Mouse (Mus musculus): ENCODE measurements around the gene Mum1. TPM values are rescaled to one million over a fixed set of nuclear protein-coding genes. Genes with fewer than 3 reads are reported as not detected.

Gene Mum1
- polyA plus RNA-seq, 1 experiment from 2014 or later, result 34.0 TPM

DNA sequence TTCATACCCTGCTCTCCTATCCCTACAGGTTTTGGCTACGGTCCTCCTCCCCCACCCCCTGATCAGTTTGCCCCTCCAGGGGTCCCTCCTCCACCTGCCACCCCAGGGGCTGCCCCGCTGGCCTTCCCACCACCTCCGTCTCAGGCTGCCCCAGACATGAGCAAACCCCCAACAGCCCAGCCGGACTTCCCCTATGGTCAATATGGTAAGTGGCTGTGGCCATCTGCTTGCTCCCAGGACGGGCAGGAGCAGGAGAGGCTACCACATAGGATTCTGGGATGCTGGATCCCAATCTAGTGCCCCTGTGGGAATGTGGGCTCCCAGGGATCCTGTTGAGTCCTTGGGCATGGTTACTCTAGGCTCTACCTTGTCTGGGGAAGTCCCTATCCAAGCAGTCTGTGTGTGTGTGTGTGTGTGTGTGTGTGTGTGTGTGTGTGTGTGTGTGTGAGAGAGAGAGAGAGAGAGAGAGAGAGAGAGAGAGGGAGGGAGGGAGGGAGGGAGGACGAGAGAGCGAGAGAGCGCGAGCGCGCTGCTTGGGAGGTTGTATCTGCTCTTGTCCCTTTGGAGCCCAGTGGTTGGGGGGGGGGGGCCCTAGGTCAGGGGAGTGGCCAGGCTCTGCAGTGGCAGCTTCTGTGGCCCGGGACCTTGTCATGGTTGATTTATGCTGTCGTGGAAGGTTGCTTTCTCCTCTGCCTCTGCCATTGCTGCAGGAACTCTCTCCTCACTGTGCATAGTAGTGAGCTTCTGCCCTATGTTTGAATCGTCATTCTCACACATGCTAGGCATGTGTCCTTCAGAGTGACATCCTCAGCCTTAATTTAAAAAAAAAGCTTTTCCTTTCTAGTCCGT, 59.2 kb downstream of the Mum1 start:
- ATAC-seq, result no peak
- Histone ChIP-seq H3K4me1 (ENCODE audit: insufficient read depth, low read depth, low read length) (peaks cover 13% of the 10 kb centered on the region), H3K36me3 (ENCODE audit: insufficient read depth, low read length) (0 out of 2 replicates have a peak, but pooled peaks cover 6% of the 10 kb centered on the region), H3K4me2 (replicated peaks; ENCODE audit: low read depth, low read length) (no peak overlapping the region), H3K9ac (replicated peaks; ENCODE audit: low read depth) (no peak overlapping the region), H3K27me3 (replicated peaks; ENCODE audit: insufficient read depth, low read length) (no peaks in the 10 kb centered on the region), H3K27ac (ENCODE audit: low read length) (peak overlapping the region; percentile 95), H3K9me3 (ENCODE audit: low read length) (no peaks in the 10 kb centered on the region), H3K4me3 (ENCODE audit: low read depth, low read length) (no peak overlapping the region)
- TF ChIP-seq EP300 (IDR thresholded peaks at IDR 0.05) (no peak), CTCF (IDR thresholded peaks at IDR 0.05) (no peak)
- peak; percentile 4 for DNase-seq (ENCODE audit: low spot score)
- WGBS, result 68% methylated on average over 15 of the region's 15 CpGs

GRCm38 (mm10) chr10:80288097-80288496, 61.9 kb downstream of the Mum1 start:
- Histone ChIP-seq H3K4me2 (replicated peaks; ENCODE audit: low read depth, low read length) (no peak overlapping the region), H3K4me1 (ENCODE audit: insufficient read depth, low read depth, low read length) (peaks cover 9% of the 10 kb centered on the region; the same call in 1 of the 2 replicates), H3K36me3 (ENCODE audit: insufficient read depth, low read length) (0 out of 2 replicates have a peak, but pooled peaks cover 6% of the 10 kb centered on the region), H3K27me3 (replicated peaks; ENCODE audit: insufficient read depth, low read length) (no peaks in the 10 kb centered on the region), H3K4me3 (ENCODE audit: low read depth, low read length) (no peak overlapping the region), H3K9ac (replicated peaks; ENCODE audit: low read depth) (no peak overlapping the region), H3K27ac (ENCODE audit: low read length) (no peak overlapping the region), H3K9me3 (ENCODE audit: low read length) (no peaks in the 10 kb centered on the region)
- TF ChIP-seq EP300 (IDR thresholded peaks at IDR 0.05), result no peak
- no peak for TF ChIP-seq CTCF (IDR thresholded peaks at IDR 0.05)
- WGBS, result 87% methylated on average over 12 of the region's 12 CpGs
- DNase-seq (ENCODE audit: low spot score) (peak; percentile 4), ATAC-seq (no peak)

DNA sequence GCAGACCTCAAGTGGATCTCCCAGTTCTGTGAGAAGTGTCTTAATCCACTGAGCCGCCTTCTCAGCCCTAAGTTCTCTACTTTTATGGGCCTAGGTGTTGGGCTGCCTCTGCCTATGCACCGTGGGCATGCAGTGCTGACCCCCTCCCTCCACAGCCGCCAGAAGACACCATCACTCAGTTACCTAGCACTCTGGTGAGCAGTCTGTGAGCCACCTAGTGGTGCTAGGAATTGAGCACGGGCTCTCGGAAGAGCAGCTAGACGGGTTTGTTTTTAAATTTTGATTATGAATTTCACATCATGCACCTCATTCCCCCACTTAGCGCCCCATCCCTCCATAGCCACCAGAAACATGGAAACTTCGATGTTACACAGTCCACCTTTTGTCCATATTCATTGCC, 62.4 kb downstream of the Mum1 start:
- DNase-seq (ENCODE audit: low spot score) (peak; percentile 22), ATAC-seq (no peak)
- Histone ChIP-seq H3K4me3 (ENCODE audit: low read depth, low read length) (no peak overlapping the region), H3K27ac (ENCODE audit: low read length) (no peak overlapping the region), H3K9ac (replicated peaks; ENCODE audit: low read depth) (no peak overlapping the region), H3K4me1 (ENCODE audit: insufficient read depth, low read depth, low read length) (peaks cover 11% of the 10 kb centered on the region; the same call in 1 of the 2 replicates), H3K9me3 (ENCODE audit: low read length) (no peaks in the 10 kb centered on the region), H3K4me2 (replicated peaks; ENCODE audit: low read depth, low read length) (no peak overlapping the region), H3K36me3 (ENCODE audit: insufficient read depth, low read length) (0 out of 2 replicates have a peak, but pooled peaks cover 6% of the 10 kb centered on the region), H3K27me3 (replicated peaks; ENCODE audit: insufficient read depth, low read length) (no peaks in the 10 kb centered on the region)
- no peak for TF ChIP-seq EP300 (IDR thresholded peaks at IDR 0.05)
- peak; percentile 53 for TF ChIP-seq CTCF (IDR thresholded peaks at IDR 0.05)
- WGBS, result 58% methylated on average over 8 of the region's 8 CpGs

DNA sequence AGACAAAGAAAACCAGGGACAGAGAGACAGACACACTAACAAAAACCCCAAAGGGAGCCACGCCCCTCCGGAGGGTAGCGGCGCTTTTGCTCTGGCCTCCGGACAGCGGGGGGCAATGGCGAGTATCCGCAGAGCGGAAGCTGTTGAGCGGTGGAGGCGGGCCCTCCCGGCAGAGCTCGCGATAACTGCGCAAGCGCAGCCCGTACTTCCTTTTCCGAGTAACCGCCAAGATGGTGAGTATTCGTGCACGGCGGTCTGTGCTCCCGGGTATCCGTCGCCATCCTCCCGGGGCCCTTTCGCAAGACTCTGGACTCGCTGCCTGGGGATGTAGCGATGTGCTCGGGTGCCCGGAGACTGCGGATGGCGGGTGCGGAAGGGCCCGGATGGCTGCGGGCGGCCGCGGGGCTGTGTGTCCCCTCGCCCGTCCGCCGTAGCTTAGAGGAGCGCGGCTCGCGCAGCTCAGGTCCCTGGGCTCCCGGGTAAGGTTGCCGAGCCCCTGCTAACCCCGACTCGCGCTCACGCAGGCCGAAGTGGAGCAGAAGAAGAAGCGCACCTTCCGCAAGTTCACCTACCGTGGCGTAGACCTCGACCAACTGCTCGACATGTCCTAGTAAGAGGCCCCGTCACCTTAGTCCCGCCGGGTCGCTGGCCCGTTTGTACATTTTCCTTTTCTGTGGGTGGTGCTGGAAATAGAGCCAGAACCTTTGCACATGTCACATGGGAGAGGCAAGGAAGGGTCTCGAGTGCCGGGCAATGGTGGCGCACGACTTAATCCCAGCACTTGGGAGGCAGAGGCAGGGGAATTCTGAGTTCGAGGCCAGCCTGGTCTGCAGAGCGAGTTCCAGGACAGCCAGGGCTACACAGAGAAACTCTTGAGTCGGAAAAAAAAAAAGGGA, 66.3 kb downstream of the Mum1 start, which contains the start of gene Rps15:
TSS of gene Rps15 (plus strand) at position 203 of the 896 bp plus-strand sequence.
- H3K9ac ChIP-seq (replicated peaks; ENCODE audit: low read depth), result peak within 1 kb of the TSS; percentile 93
- 2% methylated on average over 72 of the region's 72 CpGs for WGBS
- H3K27me3 ChIP-seq (replicated peaks; ENCODE audit: insufficient read depth, low read length), result 0 out of 2 replicates have a peak, but pooled peaks cover 3% of the 10 kb centered on the region
- H3K9me3 ChIP-seq (ENCODE audit: low read length), result no peaks in the 10 kb centered on the region
- peaks cover 9% of the 10 kb centered on the region; the same call in 1 of the 2 replicates for H3K4me1 ChIP-seq (ENCODE audit: insufficient read depth, low read depth, low read length)
- TF ChIP-seq CTCF (IDR thresholded peaks at IDR 0.05) (peak; percentile 83), EP300 (IDR thresholded peaks at IDR 0.05) (peak; percentile 56; the same call in 1 of the 2 replicates)
- ATAC-seq, result peak; percentile 95
- H3K36me3 ChIP-seq (ENCODE audit: insufficient read depth, low read length), result peaks cover 7% of the 10 kb centered on the region; the same call in 1 of the 2 replicates
- DNase-seq (ENCODE audit: low spot score), result peak; percentile 99
- peak within 1 kb of the TSS; percentile 88 for H3K27ac ChIP-seq (ENCODE audit: low read length)
- peak within 1 kb of the TSS; percentile 88 for H3K4me3 ChIP-seq (ENCODE audit: low read depth, low read length)
- H3K4me2 ChIP-seq (replicated peaks; ENCODE audit: low read depth, low read length), result peak within 1 kb of the TSS; percentile 69

DNA sequence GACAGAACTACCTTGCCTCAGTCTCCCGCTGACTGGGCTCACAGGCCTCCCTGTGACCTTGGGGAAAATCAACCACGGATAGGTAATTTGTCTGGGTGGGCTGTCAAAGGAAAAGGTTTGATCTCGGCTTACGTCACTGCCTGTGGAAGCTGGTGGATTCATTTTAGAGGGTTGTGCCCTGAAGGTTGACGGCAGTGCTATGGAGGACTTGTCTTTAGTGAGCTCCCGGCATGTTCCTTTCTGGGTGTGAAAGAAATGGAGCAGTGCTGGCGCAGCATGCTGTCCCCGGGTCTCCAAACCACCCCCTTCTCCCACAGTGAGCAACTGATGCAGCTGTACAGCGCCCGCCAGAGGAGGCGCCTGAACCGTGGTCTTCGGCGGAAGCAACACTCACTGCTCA, 67.1 kb downstream of the Mum1 start:
- TF ChIP-seq EP300 (IDR thresholded peaks at IDR 0.05), result no peak
- peak; percentile 31; the same call in 1 of the 2 replicates for TF ChIP-seq CTCF (IDR thresholded peaks at IDR 0.05)
- peak; percentile 15 for DNase-seq (ENCODE audit: low spot score)
- H3K9me3 ChIP-seq (ENCODE audit: low read length), result no peaks in the 10 kb centered on the region
- WGBS, result 13% methylated on average over 14 of the region's 14 CpGs
- peak overlapping the region; percentile 69 for H3K4me2 ChIP-seq (replicated peaks; ENCODE audit: low read depth, low read length)
- H3K27ac ChIP-seq (ENCODE audit: low read length), result peak overlapping the region; percentile 88; the same call in 1 of the 2 replicates
- 0 out of 2 replicates have a peak, but pooled peaks cover 7% of the 10 kb centered on the region for H3K27me3 ChIP-seq (replicated peaks; ENCODE audit: insufficient read depth, low read length)
- H3K4me1 ChIP-seq (ENCODE audit: insufficient read depth, low read depth, low read length), result peaks cover 9% of the 10 kb centered on the region; the same call in 1 of the 2 replicates
- H3K36me3 ChIP-seq (ENCODE audit: insufficient read depth, low read length), result peaks cover 7% of the 10 kb centered on the region; the same call in 1 of the 2 replicates
- no peak for ATAC-seq
- peak overlapping the region; percentile 88 for H3K4me3 ChIP-seq (ENCODE audit: low read depth, low read length)
- peak overlapping the region; percentile 93 for H3K9ac ChIP-seq (replicated peaks; ENCODE audit: low read depth)

Small RNA genes within 50 kb of the gene (microRNA-seq; reads per million reads assigned to microRNA genes)
- 1.5 reads per million for gene Mir6911

Other genes starting within 250 kb of the Mum1 start
- 26.7 and 27.6 TPM in 2 replicates for gene Tmem259, start 242.1 kb upstream of the Mum1 start, polyA plus RNA-seq (2015; fragmentation: Nextera tagmentation; extraction: Ambion mirVana)
- gene Cnn2, start 237.8 kb upstream of the Mum1 start, polyA plus RNA-seq (2015; fragmentation: Nextera tagmentation; extraction: Ambion mirVana), result 483 and 567 TPM in 2 replicates
- gene Abca7, start 229.9 kb upstream of the Mum1 start, polyA plus RNA-seq (2015; fragmentation: Nextera tagmentation; extraction: Ambion mirVana), result 5.5 and 6.5 TPM in 2 replicates
- gene Arhgap45, start 209.8 kb upstream of the Mum1 start, polyA plus RNA-seq (2015; fragmentation: Nextera tagmentation; extraction: Ambion mirVana), result 20.1 and 22.2 TPM in 2 replicates
- 178 and 202 TPM in 2 replicates for gene Polr2e, start 186.6 kb upstream of the Mum1 start, polyA plus RNA-seq (2015; fragmentation: Nextera tagmentation; extraction: Ambion mirVana)
- 1,058 and 1,082 TPM in 2 replicates for gene Gpx4, start 179.3 kb upstream of the Mum1 start, polyA plus RNA-seq (2015; fragmentation: Nextera tagmentation; extraction: Ambion mirVana)
- 17.5 and 26.4 TPM in 2 replicates for gene Sbno2, start 120.9 kb upstream of the Mum1 start, polyA plus RNA-seq (2015; fragmentation: Nextera tagmentation; extraction: Ambion mirVana)
- gene Stk11, start 110.6 kb upstream of the Mum1 start, polyA plus RNA-seq (2015; fragmentation: Nextera tagmentation; extraction: Ambion mirVana), result 19.0 and 19.8 TPM in 2 replicates
- 463 and 491 TPM in 2 replicates for gene Atp5d, start 87.8 kb upstream of the Mum1 start, polyA plus RNA-seq (2015; fragmentation: Nextera tagmentation; extraction: Ambion mirVana)
- 5.1 and 5.5 TPM in 2 replicates for gene Cbarp, start 85.6 kb upstream of the Mum1 start, polyA plus RNA-seq (2015; fragmentation: Nextera tagmentation; extraction: Ambion mirVana)
- 13.2 and 14.2 TPM in 2 replicates for gene Midn, start 78.2 kb upstream of the Mum1 start, polyA plus RNA-seq (2015; fragmentation: Nextera tagmentation; extraction: Ambion mirVana)
- 203 and 305 TPM in 2 replicates for gene Cirbp, start 60.4 kb upstream of the Mum1 start, polyA plus RNA-seq (2015; fragmentation: Nextera tagmentation; extraction: Ambion mirVana)
- gene 1600002K03Rik, start 53.5 kb upstream of the Mum1 start, polyA plus RNA-seq (2015; fragmentation: Nextera tagmentation; extraction: Ambion mirVana), result 10.4 and 11.7 TPM in 2 replicates
- gene Efna2, start 47.0 kb upstream of the Mum1 start, polyA plus RNA-seq (2015; fragmentation: Nextera tagmentation; extraction: Ambion mirVana), result 5.1 and 6.9 TPM in 2 replicates
- gene Ndufs7, start 22.7 kb downstream of the Mum1 start, polyA plus RNA-seq (2015; fragmentation: Nextera tagmentation; extraction: Ambion mirVana), result 295 and 327 TPM in 2 replicates
- gene Gamt, start 34.6 kb downstream of the Mum1 start, polyA plus RNA-seq (2015; fragmentation: Nextera tagmentation; extraction: Ambion mirVana), result 23.5 and 25.4 TPM in 2 replicates
- 37.8 and 38.1 TPM in 2 replicates for gene Dazap1, start 35.1 kb downstream of the Mum1 start, polyA plus RNA-seq (2015; fragmentation: Nextera tagmentation; extraction: Ambion mirVana)
- 651 and 741 TPM in 2 replicates for gene Rps15, start 66.0 kb downstream of the Mum1 start, polyA plus RNA-seq (2015; fragmentation: Nextera tagmentation; extraction: Ambion mirVana)
- 0.57 and 0.85 TPM in 2 replicates for gene Apc2, start 69.5 kb downstream of the Mum1 start, polyA plus RNA-seq (2015; fragmentation: Nextera tagmentation; extraction: Ambion mirVana)
- 58.4 and 64.8 TPM in 2 replicates for gene 2310011J03Rik, start 94.1 kb downstream of the Mum1 start, polyA plus RNA-seq (2015; fragmentation: Nextera tagmentation; extraction: Ambion mirVana)
- 3.4 and 3.7 TPM in 2 replicates for gene Pcsk4, start 103.1 kb downstream of the Mum1 start, polyA plus RNA-seq (2015; fragmentation: Nextera tagmentation; extraction: Ambion mirVana)
- 15.4 and 17.6 TPM in 2 replicates for gene Reep6, start 103.5 kb downstream of the Mum1 start, polyA plus RNA-seq (2015; fragmentation: Nextera tagmentation; extraction: Ambion mirVana)
- gene Adamtsl5, start 122.0 kb downstream of the Mum1 start, polyA plus RNA-seq (2015; fragmentation: Nextera tagmentation; extraction: Ambion mirVana), result 6.4 and 7.3 TPM in 2 replicates
- gene Plk5, start 130.0 kb downstream of the Mum1 start, polyA plus RNA-seq (2015; fragmentation: Nextera tagmentation; extraction: Ambion mirVana), result 1.00 and 1.0 TPM in 2 replicates
- gene Mex3d, start 161.2 kb downstream of the Mum1 start, polyA plus RNA-seq (2015; fragmentation: Nextera tagmentation; extraction: Ambion mirVana), result 6.0 and 6.3 TPM in 2 replicates
- 90.6 and 90.7 TPM in 2 replicates for gene Mbd3, start 173.1 kb downstream of the Mum1 start, polyA plus RNA-seq (2015; fragmentation: Nextera tagmentation; extraction: Ambion mirVana)
- gene Uqcr11, start 180.4 kb downstream of the Mum1 start, polyA plus RNA-seq (2015; fragmentation: Nextera tagmentation; extraction: Ambion mirVana), result 511 and 651 TPM in 2 replicates
- 34.7 and 36.2 TPM in 2 replicates for gene Tcf3, start 207.2 kb downstream of the Mum1 start, polyA plus RNA-seq (2015; fragmentation: Nextera tagmentation; extraction: Ambion mirVana)